Mouse (Mus musculus): ENCODE data around the gene Zfp281. TPM values are rescaled to one million over a fixed set of nuclear protein-coding genes. Genes with fewer than 3 reads are reported as not detected.

Gene Zfp281
- polyA plus RNA-seq, 1 experiment from 2014 or later: 42.3 TPM

- Histone ChIP-seq H3K4me2 (ENCODE audit: low read depth, low read length) (no peak overlapping the region), H3K36me3 (replicated peaks; ENCODE audit: control insufficient read depth, insufficient read depth, low read depth, low read length) (no peaks in the 10 kb centered on the region), H3K4me3 (ENCODE audit: low read depth, low read length) (no peak overlapping the region), H3K27ac (replicated peaks; ENCODE audit: low read depth, low read length) (no peak overlapping the region), H3K9ac (replicated peaks; ENCODE audit: low read length) (no peak overlapping the region), H3K4me1 (ENCODE audit: control insufficient read depth, insufficient read depth, low read length) (no peaks in the 10 kb centered on the region), H3K27me3 (ENCODE audit: control insufficient read depth, insufficient read depth, low read length) (no peaks in the 10 kb centered on the region), H3K9me3 (replicated peaks; ENCODE audit: control insufficient read depth, low read length) (no peaks in the 10 kb centered on the region)
- ATAC-seq (replicated peaks; ENCODE audit: insufficient number of reproducible peaks, low FRiP score, low TSS enrichment, low read depth) (no peak), DNase-seq (ENCODE audit: low spot score) (no peak)
- 79% methylated on average over 4 of the region's 4 CpGs for WGBS
These were observed 20.5 kb upstream of the Zfp281 start for GRCm38 (mm10) chr1:136604190-136604589.

- Histone ChIP-seq H3K9ac (replicated peaks; ENCODE audit: low read length) (no peak overlapping the region), H3K4me2 (ENCODE audit: low read depth, low read length) (no peak overlapping the region), H3K27me3 (ENCODE audit: control insufficient read depth, insufficient read depth, low read length) (no peaks in the 10 kb centered on the region), H3K36me3 (replicated peaks; ENCODE audit: control insufficient read depth, insufficient read depth, low read depth, low read length) (no peaks in the 10 kb centered on the region), H3K4me3 (ENCODE audit: low read depth, low read length) (no peak overlapping the region), H3K27ac (replicated peaks; ENCODE audit: low read depth, low read length) (no peak overlapping the region), H3K4me1 (ENCODE audit: control insufficient read depth, insufficient read depth, low read length) (no peaks in the 10 kb centered on the region), H3K9me3 (replicated peaks; ENCODE audit: control insufficient read depth, low read length) (no peaks in the 10 kb centered on the region)
- no peak for ATAC-seq (replicated peaks; ENCODE audit: insufficient number of reproducible peaks, low FRiP score, low TSS enrichment, low read depth)
- peak; percentile 17 for DNase-seq (ENCODE audit: low spot score)
- 75% methylated on average over 9 of the region's 9 CpGs for WGBS
These were observed 18.9 kb upstream of the Zfp281 start for GRCm38 (mm10) chr1:136605790-136606189.

- H3K4me1 ChIP-seq (ENCODE audit: control insufficient read depth, insufficient read depth, low read length): no peaks in the 10 kb centered on the region
- no peak overlapping the region for H3K27ac ChIP-seq (replicated peaks; ENCODE audit: low read depth, low read length)
- no peak for DNase-seq (ENCODE audit: low spot score)
- no peak for ATAC-seq (replicated peaks; ENCODE audit: insufficient number of reproducible peaks, low FRiP score, low TSS enrichment, low read depth)
- H3K9ac ChIP-seq (replicated peaks; ENCODE audit: low read length): no peak overlapping the region
- no peaks in the 10 kb centered on the region for H3K27me3 ChIP-seq (ENCODE audit: control insufficient read depth, insufficient read depth, low read length)
- H3K9me3 ChIP-seq (replicated peaks; ENCODE audit: control insufficient read depth, low read length): no peaks in the 10 kb centered on the region
- H3K4me3 ChIP-seq (ENCODE audit: low read depth, low read length): no peak overlapping the region
- no peaks in the 10 kb centered on the region for H3K36me3 ChIP-seq (replicated peaks; ENCODE audit: control insufficient read depth, insufficient read depth, low read depth, low read length)
- H3K4me2 ChIP-seq (ENCODE audit: low read depth, low read length): no peak overlapping the region
- WGBS: 86% methylated on average over 4 of the region's 4 CpGs
These were observed 18.4 kb upstream of the Zfp281 start for GRCm38 (mm10) chr1:136606278-136606677.

- Histone ChIP-seq H3K4me1 (ENCODE audit: control insufficient read depth, insufficient read depth, low read length) (no peaks in the 10 kb centered on the region), H3K9ac (replicated peaks; ENCODE audit: low read length) (no peak overlapping the region), H3K9me3 (replicated peaks; ENCODE audit: control insufficient read depth, low read length) (no peaks in the 10 kb centered on the region), H3K36me3 (replicated peaks; ENCODE audit: control insufficient read depth, insufficient read depth, low read depth, low read length) (no peaks in the 10 kb centered on the region), H3K27me3 (ENCODE audit: control insufficient read depth, insufficient read depth, low read length) (no peaks in the 10 kb centered on the region), H3K27ac (replicated peaks; ENCODE audit: low read depth, low read length) (no peak overlapping the region), H3K4me2 (ENCODE audit: low read depth, low read length) (no peak overlapping the region), H3K4me3 (ENCODE audit: low read depth, low read length) (no peak overlapping the region)
- ATAC-seq (replicated peaks; ENCODE audit: insufficient number of reproducible peaks, low FRiP score, low TSS enrichment, low read depth) (no peak), DNase-seq (ENCODE audit: low spot score) (no peak)
- 81% methylated on average over 11 of the region's 11 CpGs for WGBS
These were observed 16.1 kb upstream of the Zfp281 start for GRCm38 (mm10) chr1:136608339-136609261.

- no peaks in the 10 kb centered on the region for H3K27me3 ChIP-seq (ENCODE audit: control insufficient read depth, insufficient read depth, low read length)
- H3K9ac ChIP-seq (replicated peaks; ENCODE audit: low read length): no peak overlapping the region
- WGBS: 82% methylated on average over 9 of the region's 9 CpGs
- no peak overlapping the region for H3K27ac ChIP-seq (replicated peaks; ENCODE audit: low read depth, low read length)
- no peaks in the 10 kb centered on the region for H3K36me3 ChIP-seq (replicated peaks; ENCODE audit: control insufficient read depth, insufficient read depth, low read depth, low read length)
- H3K4me2 ChIP-seq (ENCODE audit: low read depth, low read length): no peak overlapping the region
- ATAC-seq (replicated peaks; ENCODE audit: insufficient number of reproducible peaks, low FRiP score, low TSS enrichment, low read depth) (no peak), DNase-seq (ENCODE audit: low spot score) (no peak)
- no peaks in the 10 kb centered on the region for H3K4me1 ChIP-seq (ENCODE audit: control insufficient read depth, insufficient read depth, low read length)
- no peak overlapping the region for H3K4me3 ChIP-seq (ENCODE audit: low read depth, low read length)
- no peaks in the 10 kb centered on the region for H3K9me3 ChIP-seq (replicated peaks; ENCODE audit: control insufficient read depth, low read length)
These were observed 12.9 kb upstream of the Zfp281 start for GRCm38 (mm10) chr1:136611803-136612202.

- ATAC-seq (replicated peaks; ENCODE audit: insufficient number of reproducible peaks, low FRiP score, low TSS enrichment, low read depth) (no peak), DNase-seq (ENCODE audit: low spot score) (no peak)
- Histone ChIP-seq H3K9me3 (replicated peaks; ENCODE audit: control insufficient read depth, low read length) (no peaks in the 10 kb centered on the region), H3K9ac (replicated peaks; ENCODE audit: low read length) (no peak overlapping the region), H3K4me3 (ENCODE audit: low read depth, low read length) (no peak overlapping the region), H3K4me2 (ENCODE audit: low read depth, low read length) (no peak overlapping the region), H3K36me3 (replicated peaks; ENCODE audit: control insufficient read depth, insufficient read depth, low read depth, low read length) (no peaks in the 10 kb centered on the region), H3K27me3 (ENCODE audit: control insufficient read depth, insufficient read depth, low read length) (no peaks in the 10 kb centered on the region), H3K4me1 (ENCODE audit: control insufficient read depth, insufficient read depth, low read length) (no peaks in the 10 kb centered on the region), H3K27ac (replicated peaks; ENCODE audit: low read depth, low read length) (no peak overlapping the region)
- 45% methylated on average over 6 of the region's 6 CpGs for WGBS
These were observed 11.4 kb upstream of the Zfp281 start for GRCm38 (mm10) chr1:136613300-136613751.

- Histone ChIP-seq H3K36me3 (replicated peaks; ENCODE audit: control insufficient read depth, insufficient read depth, low read depth, low read length) (no peaks in the 10 kb centered on the region), H3K9ac (replicated peaks; ENCODE audit: low read length) (no peak overlapping the region), H3K27me3 (ENCODE audit: control insufficient read depth, insufficient read depth, low read length) (no peaks in the 10 kb centered on the region), H3K4me1 (ENCODE audit: control insufficient read depth, insufficient read depth, low read length) (no peaks in the 10 kb centered on the region), H3K4me3 (ENCODE audit: low read depth, low read length) (no peak overlapping the region), H3K4me2 (ENCODE audit: low read depth, low read length) (no peak overlapping the region), H3K9me3 (replicated peaks; ENCODE audit: control insufficient read depth, low read length) (no peaks in the 10 kb centered on the region), H3K27ac (replicated peaks; ENCODE audit: low read depth, low read length) (no peak overlapping the region)
- no peak for ATAC-seq (replicated peaks; ENCODE audit: insufficient number of reproducible peaks, low FRiP score, low TSS enrichment, low read depth)
- DNase-seq (ENCODE audit: low spot score): no peak
- WGBS: 80% methylated on average over 11 of the region's 11 CpGs
These were observed 9.8 kb upstream of the Zfp281 start for GRCm38 (mm10) chr1:136614748-136615440.

All from embryonic facial prominence, embryonic 11.5 days (tissue).